Mouse (Mus musculus) forebrain, embryonic 11.5 days (tissue): ENCODE data around the gene Ecm2. TPM values are rescaled to one million over a fixed set of nuclear protein-coding genes. Genes with fewer than 3 reads are reported as not detected.

ENCODE experiments used
- ATAC-seq: fragments of 200-750 bp; cut with Nextera tagmentation; replicated peaks from 2 replicates; pipeline ENCODE4 v1.8.0; 2017; ENCODE audit warnings: moderate TSS enrichment; ENCODE audit not compliant: low FRiP score
- DNase-seq: peaks from one replicate; pipeline ENCODE4 v3.0.0-alpha.2; 2017; ENCODE audit warnings: low spot score
- H3K27ac ChIP-seq: fragments of 300-500 bp; sonication (generic); 2 replicates; pipeline ENCODE4 v1.5.1; 2014; ENCODE audit warnings: low read depth, low read length
- H3K27me3 ChIP-seq: fragments of 300-500 bp; sonication (generic); 2 replicates; pipeline ENCODE4 v1.6.1; 2014; ENCODE audit warnings: mild to moderate bottlenecking, low read length, mixed read lengths; ENCODE audit not compliant: control insufficient read depth, insufficient read depth
- H3K36me3 ChIP-seq: fragments of 300-500 bp; sonication (generic); 2 replicates; pipeline ENCODE4 v1.6.1; 2014; ENCODE audit warnings: mild to moderate bottlenecking, low read length, moderate library complexity, mixed read lengths; ENCODE audit not compliant: control insufficient read depth, insufficient read depth
- H3K4me1 ChIP-seq: fragments of 300-500 bp; sonication (generic); replicated peaks from 2 replicates; pipeline ENCODE4 v1.6.1; 2014; ENCODE audit warnings: low read length, mixed read lengths; ENCODE audit not compliant: control insufficient read depth, insufficient read depth
- H3K4me2 ChIP-seq: fragments of 300-500 bp; sonication (generic); 2 replicates; pipeline ENCODE4 v1.6.1; 2014; ENCODE audit warnings: low read depth, mild to moderate bottlenecking, low read length, moderate library complexity, mixed read lengths; ENCODE audit not compliant: severe bottlenecking
- H3K4me3 ChIP-seq: fragments of 300-500 bp; sonication (generic); 2 replicates; pipeline ENCODE4 v1.5.1; 2014; ENCODE audit warnings: low read depth, low read length
- H3K9ac ChIP-seq: fragments of 300-500 bp; sonication (generic); 2 replicates; pipeline ENCODE4 v1.6.1; 2014; ENCODE audit warnings: low read length
- H3K9me3 ChIP-seq: fragments of 300-500 bp; sonication (generic); 2 replicates; pipeline ENCODE4 v1.6.1; 2016; ENCODE audit warnings: low read length, mixed read lengths; ENCODE audit not compliant: control insufficient read depth
- WGBS: fragments of 180-500 bp; shearing (Covaris S2); extraction: QIAGEN DNeasy Blood & Tissue Kit; methylation state at CpG from one replicate; pipeline ENCODE4 v1.1.7; 2014; 5-methylcytosine and 5-hydroxymethylcytosine counted together
- polyA plus RNA-seq: library from polyadenylated mRNA; unstranded; fragments of >200 nt; fragmentation: Nextera tagmentation; extraction: Ambion mirVana; gene quantifications from 2 replicates; pipeline ENCODE4 v1.2.1, GENCODE M21; 2014

Gene Ecm2
- polyA plus RNA-seq, 1 experiment from 2014 or later = 0.76 TPM

GRCm38 (mm10) chr13:49469002-49469401, 35.6 kb upstream of the Ecm2 start:
- Histone ChIP-seq H3K27me3 (no peaks in the 10 kb centered on the region), H3K36me3 (peaks cover 2% of the 10 kb centered on the region; the same call in 1 of the 2 replicates), H3K9me3 (no peaks in the 10 kb centered on the region), H3K4me1 (no peaks in the 10 kb centered on the region), H3K27ac (no peak overlapping the region), H3K4me3 (no peak overlapping the region), H3K4me2 (no peak overlapping the region), H3K9ac (no peak overlapping the region)
- ATAC-seq (no peak), DNase-seq (no peak)
- WGBS = 92% methylated on average over 5 of the region's 5 CpGs

- Histone ChIP-seq H3K27ac (no peak overlapping the region), H3K4me1 (no peaks in the 10 kb centered on the region), H3K4me2 (no peak overlapping the region), H3K27me3 (no peaks in the 10 kb centered on the region), H3K9ac (no peak overlapping the region), H3K9me3 (no peaks in the 10 kb centered on the region), H3K4me3 (no peak overlapping the region), H3K36me3 (no peaks in the 10 kb centered on the region)
- no peak for DNase-seq
- no peak for ATAC-seq
- WGBS = 86% methylated on average over 4 of the region's 4 CpGs
Measured at GRCm38 (mm10) chr13:49470319-49470718, 34.3 kb upstream of the Ecm2 start.

GRCm38 (mm10) chr13:49470806-49471205, 33.8 kb upstream of the Ecm2 start:
- Histone ChIP-seq H3K27me3 (no peaks in the 10 kb centered on the region), H3K4me1 (no peaks in the 10 kb centered on the region), H3K9ac (no peak overlapping the region), H3K4me3 (no peak overlapping the region), H3K36me3 (no peaks in the 10 kb centered on the region), H3K4me2 (no peak overlapping the region), H3K27ac (no peak overlapping the region), H3K9me3 (no peaks in the 10 kb centered on the region)
- DNase-seq = no peak
- WGBS = 77% methylated on average over 4 of the region's 4 CpGs
- no peak for ATAC-seq

- H3K9ac ChIP-seq = no peak overlapping the region
- 73% methylated on average over 4 of the region's 4 CpGs for WGBS
- DNase-seq (no peak), ATAC-seq (no peak)
- H3K4me2 ChIP-seq = no peak overlapping the region
- no peaks in the 10 kb centered on the region for H3K27me3 ChIP-seq
- no peak overlapping the region for H3K27ac ChIP-seq
- no peaks in the 10 kb centered on the region for H3K4me1 ChIP-seq
- no peaks in the 10 kb centered on the region for H3K9me3 ChIP-seq
- no peaks in the 10 kb centered on the region for H3K36me3 ChIP-seq
- no peak overlapping the region for H3K4me3 ChIP-seq
Measured at GRCm38 (mm10) chr13:49471981-49472675, 32.5 kb upstream of the Ecm2 start.

- no peak for ATAC-seq
- no peak overlapping the region for H3K4me3 ChIP-seq
- no peaks in the 10 kb centered on the region for H3K36me3 ChIP-seq
- no peak overlapping the region for H3K9ac ChIP-seq
- no peak overlapping the region for H3K4me2 ChIP-seq
- no peaks in the 10 kb centered on the region for H3K27me3 ChIP-seq
- no peak for DNase-seq
- WGBS = 95% methylated on average over 6 of the region's 6 CpGs
- H3K9me3 ChIP-seq = no peaks in the 10 kb centered on the region
- no peaks in the 10 kb centered on the region for H3K4me1 ChIP-seq
- H3K27ac ChIP-seq = no peak overlapping the region
Measured at GRCm38 (mm10) chr13:49472676-49473005, 32.0 kb upstream of the Ecm2 start.

GRCm38 (mm10) chr13:49477887-49478286, 26.7 kb upstream of the Ecm2 start:
- no peaks in the 10 kb centered on the region for H3K27me3 ChIP-seq
- no peaks in the 10 kb centered on the region for H3K4me1 ChIP-seq
- no peaks in the 10 kb centered on the region for H3K36me3 ChIP-seq
- H3K27ac ChIP-seq = no peak overlapping the region
- DNase-seq (no peak), ATAC-seq (no peak)
- H3K4me2 ChIP-seq = no peak overlapping the region
- no peak overlapping the region for H3K4me3 ChIP-seq
- WGBS = 91% methylated on average over 3 of the region's 3 CpGs
- no peak overlapping the region for H3K9ac ChIP-seq
- no peaks in the 10 kb centered on the region for H3K9me3 ChIP-seq

GRCm38 (mm10) chr13:49478851-49479374, 25.7 kb upstream of the Ecm2 start:
- Histone ChIP-seq H3K4me2 (no peak overlapping the region), H3K27me3 (no peaks in the 10 kb centered on the region), H3K27ac (no peak overlapping the region), H3K36me3 (no peaks in the 10 kb centered on the region), H3K4me1 (no peaks in the 10 kb centered on the region), H3K9me3 (no peaks in the 10 kb centered on the region), H3K9ac (no peak overlapping the region), H3K4me3 (no peak overlapping the region)
- DNase-seq = no peak
- 93% methylated on average over 6 of the region's 6 CpGs for WGBS
- ATAC-seq = no peak

- no peak for DNase-seq
- WGBS = 89% methylated on average over 4 of the region's 4 CpGs
- H3K9me3 ChIP-seq = no peaks in the 10 kb centered on the region
- no peaks in the 10 kb centered on the region for H3K4me1 ChIP-seq
- H3K4me3 ChIP-seq = no peak overlapping the region
- no peaks in the 10 kb centered on the region for H3K27me3 ChIP-seq
- no peak overlapping the region for H3K4me2 ChIP-seq
- no peak overlapping the region for H3K9ac ChIP-seq
- H3K36me3 ChIP-seq = no peaks in the 10 kb centered on the region
- H3K27ac ChIP-seq = no peak overlapping the region
- ATAC-seq = no peak
Measured at GRCm38 (mm10) chr13:49479399-49479798, 25.2 kb upstream of the Ecm2 start.

GRCm38 (mm10) chr13:49480057-49480456, 24.6 kb upstream of the Ecm2 start:
- H3K27ac ChIP-seq = no peak overlapping the region
- ATAC-seq (no peak), DNase-seq (no peak)
- 91% methylated on average over 2 of the region's 2 CpGs for WGBS
- no peaks in the 10 kb centered on the region for H3K27me3 ChIP-seq
- H3K4me2 ChIP-seq = no peak overlapping the region
- no peak overlapping the region for H3K4me3 ChIP-seq
- no peak overlapping the region for H3K9ac ChIP-seq
- H3K4me1 ChIP-seq = no peaks in the 10 kb centered on the region
- H3K36me3 ChIP-seq = no peaks in the 10 kb centered on the region
- H3K9me3 ChIP-seq = no peaks in the 10 kb centered on the region
